Mouse (Mus musculus): ENCODE measurements around the gene Ptprd.

GRCm38 (mm10) chr4:76409159-76409558 is 1802.6 kb downstream of the Ptprd start:
- TF ChIP-seq POLR2A (IDR thresholded peaks at IDR 0.05; ENCODE audit: borderline replicate concordance, extremely low read depth, insufficient read depth, insufficient read length, poor library complexity, severe bottlenecking) (no peak), CTCF (IDR thresholded peaks at IDR 0.05; ENCODE audit: borderline replicate concordance, extremely low read depth, insufficient read depth, insufficient read length) (no peak)
